Comparison of ENCODE assay signal across 13 mouse cellular contexts in the genomic region with DNA sequence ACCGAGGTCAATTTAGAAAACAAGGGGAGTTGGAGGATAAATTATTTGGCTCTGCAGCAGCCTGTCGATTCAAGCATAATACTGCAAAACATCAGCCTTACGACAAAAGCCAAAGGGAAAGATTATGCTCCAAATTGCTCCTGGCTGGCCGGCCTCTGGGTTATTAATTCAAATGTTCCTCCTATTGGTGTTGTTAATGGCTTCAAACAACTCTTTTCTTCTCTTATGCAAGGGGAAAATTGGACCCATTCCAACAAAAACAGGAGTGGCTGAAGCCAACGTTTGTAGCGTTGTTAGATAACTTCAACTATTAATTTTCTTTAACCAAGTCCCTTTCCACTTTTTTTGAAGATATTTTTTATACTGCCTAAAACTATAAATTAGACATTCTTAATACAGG.
DNase-seq lines count a peak whose midpoint lies in the region; ATAC-seq and TF ChIP-seq lines count a peak whose summit lies in the region.
"Had no signal": no experiment of that assay in that cellular context is flagged by ENCODE, and none has a peak within 500 bp of the region (broad histone marks: within the 10 kb centered on the region; RNA-seq: fewer than 3 reads in every experiment).

No protein-coding gene starts in this region.

- no peak for ATAC-seq in heart, embryonic 12.5 days (ENCODE audit: insufficient number of reproducible peaks, low FRiP score)
- no peak for ATAC-seq in lung, postnatal 0 days
- ATAC-seq in embryonic facial prominence, embryonic 14.5 days (ENCODE audit: low read depth) = no peak
- ATAC-seq: inflammation-experienced regulatory T-cells, adult 6 months had no signal

- no peak for TF ChIP-seq CTCF in lung, postnatal 0 days (IDR thresholded peaks at IDR 0.05)
- no peak for TF ChIP-seq CTCF in left cerebral cortex, adult 2 months (IDR thresholded peaks at IDR 0.05)

- no peaks in the 10 kb centered on the region for H3K9me3 ChIP-seq in heart, embryonic 12.5 days (replicated peaks)
- no peaks in the 10 kb centered on the region for H3K9me3 ChIP-seq in lung, postnatal 0 days (ENCODE audit: low read length)
- no peaks in the 10 kb centered on the region for H3K9me3 ChIP-seq in embryonic facial prominence, embryonic 14.5 days (ENCODE audit: control insufficient read depth, low read length)
- H3K9me3 ChIP-seq: limb, embryonic 15.5 days had no signal

- no peaks in the 10 kb centered on the region for H3K36me3 ChIP-seq in heart, embryonic 12.5 days
- H3K36me3 ChIP-seq in lung, postnatal 0 days (ENCODE audit: insufficient read depth, low read length) = no peaks in the 10 kb centered on the region
- H3K36me3 ChIP-seq in embryonic facial prominence, embryonic 14.5 days (ENCODE audit: control insufficient read depth, insufficient read depth, low read length) = no peaks in the 10 kb centered on the region
- H3K36me3 ChIP-seq: limb, embryonic 15.5 days had no signal

- TF ChIP-seq EP300 in lung, postnatal 0 days (IDR thresholded peaks at IDR 0.05) = no peak

- H3K4me1 ChIP-seq in heart, embryonic 12.5 days (replicated peaks) = peaks cover 14% of the 10 kb centered on the region
- peaks cover 4% of the 10 kb centered on the region; the same call in 1 of the 2 replicates for H3K4me1 ChIP-seq in lung, postnatal 0 days (ENCODE audit: insufficient read depth, low read depth, low read length)
- peaks cover 21% of the 10 kb centered on the region for H3K4me1 ChIP-seq in embryonic facial prominence, embryonic 14.5 days (ENCODE audit: control insufficient read depth, insufficient read depth, low read length)

- no peak overlapping the region for H3K4me2 ChIP-seq in heart, embryonic 12.5 days
- no peak overlapping the region for H3K4me2 ChIP-seq in lung, postnatal 0 days (replicated peaks; ENCODE audit: low read depth, low read length)
- H3K4me2 ChIP-seq in embryonic facial prominence, embryonic 14.5 days (ENCODE audit: low read depth, low read length) = no peak overlapping the region
- H3K4me2 ChIP-seq: limb, embryonic 15.5 days had no signal

- no peak for DNase-seq in heart, postnatal 14 days
- peak; percentile 55 for DNase-seq in lung, postnatal 0 days (ENCODE audit: low spot score)
- DNase-seq in lung, postnatal 14 days = no peak
- peak; percentile 81 for DNase-seq in embryonic facial prominence, embryonic 14.5 days (ENCODE audit: low spot score)
- DNase-seq in lung, postnatal 10 days = peak; percentile 12
- DNase-seq in left cerebral cortex, adult 2 months (ENCODE audit: extremely low spot score in 1 of 2, low spot score in 2 of 2) = no peak
- no peak for DNase-seq in gastrocnemius, postnatal 14 days
- DNase-seq: gastrocnemius, postnatal 10 days; thymus, adult 18-20 months had no signal

- 0 out of 2 replicates have a peak overlapping the region, but pooled peaks have one; percentile 14 for H3K27ac ChIP-seq in heart, embryonic 12.5 days (ENCODE audit: poor library complexity, severe bottlenecking)
- H3K27ac ChIP-seq in lung, postnatal 0 days (ENCODE audit: low read length) = no peak overlapping the region
- H3K27ac ChIP-seq in embryonic facial prominence, embryonic 14.5 days (replicated peaks; ENCODE audit: low read depth, low read length) = no peak overlapping the region
- H3K27ac ChIP-seq in left cerebral cortex, adult 2 months = no peak overlapping the region
- H3K27ac ChIP-seq: limb, embryonic 15.5 days had no signal

- no peak overlapping the region for H3K9ac ChIP-seq in heart, embryonic 12.5 days
- H3K9ac ChIP-seq in lung, postnatal 0 days (replicated peaks; ENCODE audit: low read depth) = no peak overlapping the region
- no peak overlapping the region for H3K9ac ChIP-seq in embryonic facial prominence, embryonic 14.5 days (ENCODE audit: low read depth, low read length)
- H3K9ac ChIP-seq: limb, embryonic 15.5 days had no signal

- intact Hi-C loops in heart, postnatal 14 days (cut with DNase I) = no loop called here
- intact Hi-C loops in left cerebral cortex, adult 2 months (cut with DNase I) = no loop called here
- intact Hi-C loops in gastrocnemius, postnatal 14 days (cut with DNase I; ENCODE audit: low total_unique reads) = no loop called here

- WGBS in heart, embryonic 12.5 days = 49% methylated on average over 6 of the region's 6 CpGs
- WGBS in lung, postnatal 0 days = 15% methylated on average over 6 of the region's 6 CpGs
- 25% methylated on average over 6 of the region's 6 CpGs for WGBS in embryonic facial prominence, embryonic 14.5 days

- no peaks in the 10 kb centered on the region for H3K27me3 ChIP-seq in heart, embryonic 12.5 days (replicated peaks)
- no peaks in the 10 kb centered on the region for H3K27me3 ChIP-seq in lung, postnatal 0 days (replicated peaks; ENCODE audit: insufficient read depth, low read length)
- H3K27me3 ChIP-seq in embryonic facial prominence, embryonic 14.5 days (replicated peaks; ENCODE audit: control insufficient read depth, insufficient read depth, low read length) = no peaks in the 10 kb centered on the region
- H3K27me3 ChIP-seq: limb, embryonic 15.5 days had no signal

- H3K4me3 ChIP-seq in heart, embryonic 12.5 days = no peak overlapping the region
- H3K4me3 ChIP-seq in lung, postnatal 0 days (ENCODE audit: low read depth, low read length) = no peak overlapping the region
- H3K4me3 ChIP-seq in embryonic facial prominence, embryonic 14.5 days (ENCODE audit: low read depth, low read length) = no peak overlapping the region
- no peak overlapping the region for H3K4me3 ChIP-seq in left cerebral cortex, adult 2 months
- H3K4me3 ChIP-seq: erythroblast, embryonic 14.5 days; limb, embryonic 15.5 days had no signal

Comparison
In these comparisons a context has a peak if more than half of its experiments do, and no peak if none do; other contexts are left out.
1. DNase-seq: peak in lung, postnatal 0 days (single experiment), embryonic facial prominence, embryonic 14.5 days (single experiment) and lung, postnatal 10 days (single experiment); none in heart, postnatal 14 days (0 of 2), lung, postnatal 14 days (single experiment), left cerebral cortex, adult 2 months (0 of 2) and gastrocnemius, postnatal 14 days (single experiment).